13 mouse cellular contexts compared by ENCODE assay signal in genomic region chr7:71249216-71249615, GRCm38 (mm10).
A peak's percentile ranks its signal among the peaks of the same experiment; 100 is the strongest.
DNase-seq lines count a peak whose midpoint lies in the region; TF ChIP-seq lines count a peak whose summit lies in the region.
"Had no signal": no experiment of that assay in that cellular context is flagged by ENCODE, and none has a peak within 500 bp of the region (broad histone marks: within the 10 kb centered on the region; RNA-seq: fewer than 3 reads in every experiment).

No protein-coding gene starts in this region.

- no peak for TF ChIP-seq CTCF in cerebellum, adult 2 months (IDR thresholded peaks at IDR 0.05; ENCODE audit: borderline replicate concordance, insufficient read depth, low read depth, low read length)

- TF ChIP-seq POLR2A in cerebellum, adult 2 months (IDR thresholded peaks at IDR 0.05; ENCODE audit: borderline replicate concordance, insufficient read depth, low read length), result no peak

- H3K4me3 ChIP-seq in cerebellum, adult 2 months (replicated peaks; ENCODE audit: insufficient read depth, low read depth, low read length), result no peak overlapping the region
- H3K4me3 ChIP-seq: embryonic facial prominence, embryonic 12.5 days; layer of hippocampus, adult 2 months; limb, embryonic 13.5 days; midbrain, embryonic 15.5 days had no signal

- no peaks in the 10 kb centered on the region for H3K4me1 ChIP-seq in cerebellum, adult 2 months (ENCODE audit: control insufficient read depth, insufficient read depth, low read length)
- H3K4me1 ChIP-seq: embryonic facial prominence, embryonic 12.5 days; limb, embryonic 13.5 days; midbrain, embryonic 15.5 days had no signal

- WGBS in cerebellum, adult 2 months, result 46% methylated on average over 5 of the region's 5 CpGs

- no peaks in the 10 kb centered on the region for H3K27me3 ChIP-seq in cerebellum, adult 2 months (ENCODE audit: control insufficient read depth, insufficient read depth, low read length)
- H3K27me3 ChIP-seq: embryonic facial prominence, embryonic 12.5 days; limb, embryonic 13.5 days; midbrain, embryonic 15.5 days had no signal

- DNase-seq in cerebellum, postnatal 10 days, result peak; percentile 5 to 6
- DNase-seq in cerebellum, postnatal 36 days, result no peak
- peak; percentile 12 to 21 for DNase-seq in lung, adult 18-20 months
- DNase-seq in lung, postnatal 25 days (ENCODE audit: low spot score), result no peak
- DNase-seq in kidney, postnatal 14 days, result peak; percentile 66
- DNase-seq in lung, postnatal 14 days, result peak; percentile 29
- DNase-seq in left cerebral cortex, adult 18-20 months (ENCODE audit: low spot score in 2 of 2), result no peak
- DNase-seq in cerebellum, adult 2 months, result no peak
- DNase-seq: forebrain, postnatal 0 days had no signal

- no peak overlapping the region for H3K27ac ChIP-seq in cerebellum, adult 2 months (ENCODE audit: insufficient read depth, low read length)
- H3K27ac ChIP-seq: embryonic facial prominence, embryonic 12.5 days; layer of hippocampus, adult 2 months; limb, embryonic 13.5 days; midbrain, embryonic 15.5 days had no signal

Comparison
In these comparisons a context has a peak if more than half of its experiments do, and no peak if none do; other contexts are left out.
1. DNase-seq: peak in cerebellum, postnatal 10 days (2 of 2), lung, adult 18-20 months (2 of 2), kidney, postnatal 14 days (single experiment) and lung, postnatal 14 days (single experiment); none in cerebellum, postnatal 36 days (0 of 2), lung, postnatal 25 days (single experiment), left cerebral cortex, adult 18-20 months (0 of 2) and cerebellum, adult 2 months (0 of 2).